Mouse (Mus musculus): ENCODE measurements around the gene Gca. TPM values are rescaled to one million over a fixed set of nuclear protein-coding genes. Genes with fewer than 3 reads are reported as not detected.
A peak's percentile ranks its signal among the peaks of the same experiment; 100 is the strongest.

Gca gene
- polyA plus RNA-seq, 1 experiment from 2014 or later = 18.8 TPM

- Histone ChIP-seq H3K4me2 (replicated peaks; ENCODE audit: low read depth, low read length) (peak overlapping the region; percentile 88), H3K9me3 (ENCODE audit: low read length) (no peaks in the 10 kb centered on the region), H3K9ac (replicated peaks; ENCODE audit: low read length) (0 out of 2 replicates have a peak overlapping the region, but pooled peaks have one; percentile 7), H3K4me1 (ENCODE audit: insufficient read depth, low read length) (peaks cover 3% of the 10 kb centered on the region; the same call in 1 of the 2 replicates), H3K27ac (ENCODE audit: low read length) (no peak overlapping the region), H3K4me3 (ENCODE audit: low read length) (peak overlapping the region; percentile 64), H3K27me3 (ENCODE audit: insufficient read depth, low read length) (no peaks in the 10 kb centered on the region), H3K36me3 (ENCODE audit: insufficient read depth, low read length) (no peaks in the 10 kb centered on the region)
- no peak for ATAC-seq (ENCODE audit: low FRiP score, low TSS enrichment)
- 66% methylated on average over 7 of the region's 7 CpGs for WGBS
Observed at GRCm38 (mm10) chr2:62664839-62665238, 754 bp downstream of the Gca start.

- Histone ChIP-seq H3K27ac (ENCODE audit: low read length) (no peak overlapping the region), H3K36me3 (ENCODE audit: insufficient read depth, low read length) (no peaks in the 10 kb centered on the region), H3K4me1 (ENCODE audit: insufficient read depth, low read length) (peaks cover 3% of the 10 kb centered on the region; the same call in 1 of the 2 replicates), H3K4me3 (ENCODE audit: low read length) (no peak overlapping the region), H3K9me3 (ENCODE audit: low read length) (no peaks in the 10 kb centered on the region), H3K9ac (replicated peaks; ENCODE audit: low read length) (no peak overlapping the region), H3K27me3 (ENCODE audit: insufficient read depth, low read length) (no peaks in the 10 kb centered on the region), H3K4me2 (replicated peaks; ENCODE audit: low read depth, low read length) (no peak overlapping the region)
- no peak for ATAC-seq (ENCODE audit: low FRiP score, low TSS enrichment)
- 21% methylated on average over 1 of the region's 1 CpGs for WGBS
Observed at GRCm38 (mm10) chr2:62665536-62665935, 1.5 kb downstream of the Gca start.

GRCm38 (mm10) chr2:62669848-62670247 lies 5.8 kb downstream of the Gca start:
- no peaks in the 10 kb centered on the region for H3K36me3 ChIP-seq (ENCODE audit: insufficient read depth, low read length)
- H3K4me3 ChIP-seq (ENCODE audit: low read length) = no peak overlapping the region
- no peaks in the 10 kb centered on the region for H3K4me1 ChIP-seq (ENCODE audit: insufficient read depth, low read length)
- no peak overlapping the region for H3K27ac ChIP-seq (ENCODE audit: low read length)
- peak; percentile 39; the same call in 1 of the 2 replicates for ATAC-seq (ENCODE audit: low FRiP score, low TSS enrichment)
- H3K27me3 ChIP-seq (ENCODE audit: insufficient read depth, low read length) = no peaks in the 10 kb centered on the region
- no peak overlapping the region for H3K4me2 ChIP-seq (replicated peaks; ENCODE audit: low read depth, low read length)
- WGBS = 34% methylated on average over 3 of the region's 3 CpGs
- no peaks in the 10 kb centered on the region for H3K9me3 ChIP-seq (ENCODE audit: low read length)
- H3K9ac ChIP-seq (replicated peaks; ENCODE audit: low read length) = no peak overlapping the region

- Histone ChIP-seq H3K4me3 (ENCODE audit: low read length) (no peak overlapping the region), H3K9ac (replicated peaks; ENCODE audit: low read length) (no peak overlapping the region), H3K36me3 (ENCODE audit: insufficient read depth, low read length) (no peaks in the 10 kb centered on the region), H3K9me3 (ENCODE audit: low read length) (no peaks in the 10 kb centered on the region), H3K4me2 (replicated peaks; ENCODE audit: low read depth, low read length) (no peak overlapping the region), H3K27ac (ENCODE audit: low read length) (no peak overlapping the region), H3K4me1 (ENCODE audit: insufficient read depth, low read length) (no peaks in the 10 kb centered on the region), H3K27me3 (ENCODE audit: insufficient read depth, low read length) (no peaks in the 10 kb centered on the region)
- WGBS = 81% methylated on average over 5 of the region's 5 CpGs
- no peak for ATAC-seq (ENCODE audit: low FRiP score, low TSS enrichment)
Observed at GRCm38 (mm10) chr2:62670301-62670700, 6.2 kb downstream of the Gca start.

GRCm38 (mm10) chr2:62670767-62671166 lies 6.7 kb downstream of the Gca start:
- Histone ChIP-seq H3K4me3 (ENCODE audit: low read length) (no peak overlapping the region), H3K27me3 (ENCODE audit: insufficient read depth, low read length) (no peaks in the 10 kb centered on the region), H3K4me2 (replicated peaks; ENCODE audit: low read depth, low read length) (no peak overlapping the region), H3K9ac (replicated peaks; ENCODE audit: low read length) (no peak overlapping the region), H3K4me1 (ENCODE audit: insufficient read depth, low read length) (no peaks in the 10 kb centered on the region), H3K27ac (ENCODE audit: low read length) (no peak overlapping the region), H3K9me3 (ENCODE audit: low read length) (no peaks in the 10 kb centered on the region), H3K36me3 (ENCODE audit: insufficient read depth, low read length) (no peaks in the 10 kb centered on the region)
- ATAC-seq (ENCODE audit: low FRiP score, low TSS enrichment) = no peak
- WGBS = 72% methylated on average over 4 of the region's 4 CpGs

- Histone ChIP-seq H3K4me2 (replicated peaks; ENCODE audit: low read depth, low read length) (no peak overlapping the region), H3K9ac (replicated peaks; ENCODE audit: low read length) (no peak overlapping the region), H3K4me3 (ENCODE audit: low read length) (no peak overlapping the region), H3K27ac (ENCODE audit: low read length) (no peak overlapping the region), H3K36me3 (ENCODE audit: insufficient read depth, low read length) (no peaks in the 10 kb centered on the region), H3K4me1 (ENCODE audit: insufficient read depth, low read length) (no peaks in the 10 kb centered on the region), H3K9me3 (ENCODE audit: low read length) (no peaks in the 10 kb centered on the region), H3K27me3 (ENCODE audit: insufficient read depth, low read length) (no peaks in the 10 kb centered on the region)
- no peak for ATAC-seq (ENCODE audit: low FRiP score, low TSS enrichment)
- 93% methylated on average over 5 of the region's 5 CpGs for WGBS
Observed at GRCm38 (mm10) chr2:62672788-62673187, 8.7 kb downstream of the Gca start.

GRCm38 (mm10) chr2:62681667-62682066 lies 17.6 kb downstream of the Gca start:
- Histone ChIP-seq H3K9ac (replicated peaks; ENCODE audit: low read length) (no peak overlapping the region), H3K27ac (ENCODE audit: low read length) (no peak overlapping the region), H3K4me2 (replicated peaks; ENCODE audit: low read depth, low read length) (no peak overlapping the region), H3K9me3 (ENCODE audit: low read length) (no peaks in the 10 kb centered on the region), H3K36me3 (ENCODE audit: insufficient read depth, low read length) (no peaks in the 10 kb centered on the region), H3K4me1 (ENCODE audit: insufficient read depth, low read length) (no peaks in the 10 kb centered on the region), H3K4me3 (ENCODE audit: low read length) (no peak overlapping the region), H3K27me3 (ENCODE audit: insufficient read depth, low read length) (no peaks in the 10 kb centered on the region)
- ATAC-seq (ENCODE audit: low FRiP score, low TSS enrichment) = no peak
- 77% methylated on average over 8 of the region's 8 CpGs for WGBS

- H3K27ac ChIP-seq (ENCODE audit: low read length) = no peak overlapping the region
- no peak overlapping the region for H3K9ac ChIP-seq (replicated peaks; ENCODE audit: low read length)
- no peaks in the 10 kb centered on the region for H3K9me3 ChIP-seq (ENCODE audit: low read length)
- WGBS = 35% methylated on average over 3 of the region's 3 CpGs
- no peak overlapping the region for H3K4me2 ChIP-seq (replicated peaks; ENCODE audit: low read depth, low read length)
- no peaks in the 10 kb centered on the region for H3K27me3 ChIP-seq (ENCODE audit: insufficient read depth, low read length)
- H3K4me3 ChIP-seq (ENCODE audit: low read length) = no peak overlapping the region
- no peaks in the 10 kb centered on the region for H3K4me1 ChIP-seq (ENCODE audit: insufficient read depth, low read length)
- ATAC-seq (ENCODE audit: low FRiP score, low TSS enrichment) = no peak
- no peaks in the 10 kb centered on the region for H3K36me3 ChIP-seq (ENCODE audit: insufficient read depth, low read length)
Observed at GRCm38 (mm10) chr2:62684989-62685595, 21.0 kb downstream of the Gca start.

- Histone ChIP-seq H3K27me3 (ENCODE audit: insufficient read depth, low read length) (no peaks in the 10 kb centered on the region), H3K4me2 (replicated peaks; ENCODE audit: low read depth, low read length) (no peak overlapping the region), H3K9me3 (ENCODE audit: low read length) (no peaks in the 10 kb centered on the region), H3K4me3 (ENCODE audit: low read length) (no peak overlapping the region), H3K9ac (replicated peaks; ENCODE audit: low read length) (no peak overlapping the region), H3K36me3 (ENCODE audit: insufficient read depth, low read length) (no peaks in the 10 kb centered on the region), H3K27ac (ENCODE audit: low read length) (no peak overlapping the region), H3K4me1 (ENCODE audit: insufficient read depth, low read length) (no peaks in the 10 kb centered on the region)
- 88% methylated on average over 6 of the region's 6 CpGs for WGBS
- no peak for ATAC-seq (ENCODE audit: low FRiP score, low TSS enrichment)
Observed at GRCm38 (mm10) chr2:62685934-62686333, 21.8 kb downstream of the Gca start.

GRCm38 (mm10) chr2:62706313-62706712 lies 42.2 kb downstream of the Gca start:
- no peaks in the 10 kb centered on the region for H3K4me1 ChIP-seq (ENCODE audit: insufficient read depth, low read length)
- no peak for ATAC-seq (ENCODE audit: low FRiP score, low TSS enrichment)
- no peak overlapping the region for H3K27ac ChIP-seq (ENCODE audit: low read length)
- WGBS = 87% methylated on average over 3 of the region's 3 CpGs
- H3K9me3 ChIP-seq (ENCODE audit: low read length) = no peaks in the 10 kb centered on the region
- H3K36me3 ChIP-seq (ENCODE audit: insufficient read depth, low read length) = no peaks in the 10 kb centered on the region
- no peak overlapping the region for H3K9ac ChIP-seq (replicated peaks; ENCODE audit: low read length)
- H3K27me3 ChIP-seq (ENCODE audit: insufficient read depth, low read length) = no peaks in the 10 kb centered on the region
- H3K4me3 ChIP-seq (ENCODE audit: low read length) = no peak overlapping the region
- H3K4me2 ChIP-seq (replicated peaks; ENCODE audit: low read depth, low read length) = no peak overlapping the region
